Mouse (Mus musculus) CH12.LX (cell line): Measurements from ENCODE around the gene Sorbs2. TPM values are rescaled to one million over a fixed set of nuclear protein-coding genes. Genes with fewer than 3 reads are reported as not detected.

Experiments used
- DNase-seq: peaks from one replicate; pipeline ENCODE4 v3.0.0-alpha.2; 2013; ENCODE audit errors: extremely low read depth
- H3K27ac ChIP-seq: 2 replicates; pipeline ENCODE4 v1.5.1; 2012; ENCODE audit warnings: low read depth, mild to moderate bottlenecking, control low read depth, moderate library complexity; ENCODE audit not compliant: insufficient read depth
- H3K27me3 ChIP-seq: replicated peaks from 2 replicates; pipeline ENCODE3; 2012; ENCODE audit warnings: inconsistent platforms
- H3K36me3 ChIP-seq, 2 experiments: replicated peaks in 1 of 2; 2 replicates each; pipeline versions ENCODE3 to v1.6.1; 2012; ENCODE audit warnings: inconsistent platforms in 1 of 2, low read length in 1 of 2, mild to moderate bottlenecking in 1 of 2, mixed read lengths in 1 of 2, moderate library complexity in 1 of 2; ENCODE audit not compliant: control insufficient read depth in 1 of 2, insufficient read depth in 1 of 2
- H3K4me1 ChIP-seq, 2 experiments: 2 replicates each; pipeline ENCODE4 v1.6.1; 2012; ENCODE audit warnings: inconsistent platforms in 1 of 2, moderate library complexity in 1 of 2; ENCODE audit not compliant: insufficient read depth in 2 of 2, control insufficient read depth in 1 of 2
- H3K4me2 ChIP-seq: 2 replicates; pipeline ENCODE4 v1.6.1; 2012; ENCODE audit warnings: low read depth, mild to moderate bottlenecking, control low read depth; ENCODE audit not compliant: poor library complexity, insufficient read depth, severe bottlenecking
- H3K4me3 ChIP-seq, 3 experiments: fragments of 150-350 bp in 1 of 3; sonication (generic) in 1 of 3; replicated peaks in 1 of 3; 2 replicates each; pipeline versions ENCODE3 to v1.5.1; 2011 to 2012; ENCODE audit warnings: low read depth in 2 of 3, low read length in 2 of 3, mild to moderate bottlenecking in 2 of 3, moderate library complexity in 2 of 3, control low read depth in 1 of 3, improper control_type of control experiment in 1 of 3, inconsistent platforms in 1 of 3, mixed read lengths in 1 of 3; ENCODE audit not compliant: poor library complexity in 1 of 3
- H3K79me2 ChIP-seq: replicated peaks from 2 replicates; pipeline ENCODE4 v1.6.1; 2012; ENCODE audit warnings: mild to moderate bottlenecking, moderate library complexity; ENCODE audit not compliant: control insufficient read depth, poor library complexity, insufficient read depth, severe bottlenecking; ENCODE audit errors: extremely low read depth
- H3K9ac ChIP-seq: 2 replicates; pipeline ENCODE4 v1.6.1; 2012; ENCODE audit warnings: low read depth, mild to moderate bottlenecking, control low read depth, moderate library complexity; ENCODE audit not compliant: insufficient read depth
- H3K9me3 ChIP-seq: replicated peaks from 2 replicates; pipeline ENCODE3; 2012; ENCODE audit warnings: low read length, inconsistent platforms, mixed read lengths
- CHD1 ChIP-seq: IDR thresholded peaks from 2 replicates; pipeline ENCODE4 v1.6.1; 2012; ENCODE audit warnings: low read depth, low read length, improper control_type of control experiment, inconsistent platforms
- CTCF ChIP-seq, 2 experiments: IDR thresholded peaks in 1 of 2; conservative IDR thresholded peaks in 1 of 2; 2 replicates each; pipeline ENCODE4 v1.5.1; 2011 to 2012; ENCODE audit warnings: low read depth in 2 of 2, low read length in 2 of 2, improper control_type of control experiment in 1 of 2, inconsistent platforms in 1 of 2, mild to moderate bottlenecking in 1 of 2, moderate library complexity in 1 of 2
- EP300 ChIP-seq: IDR thresholded peaks from 2 replicates; pipeline ENCODE4 v1.6.1; 2011; ENCODE audit warnings: low read length, improper control_type of control experiment
- HCFC1 ChIP-seq: IDR thresholded peaks from 2 replicates; pipeline ENCODE4 v1.6.1; 2012; ENCODE audit warnings: low read depth, mild to moderate bottlenecking, inconsistent platforms, low read length, improper control_type of control experiment
- IRF4 ChIP-seq: IDR thresholded peaks from 2 replicates; pipeline ENCODE4 v1.6.1; 2014; ENCODE audit warnings: low read depth, mild to moderate bottlenecking, inconsistent platforms, low read length, improper control_type of control experiment
- JUN ChIP-seq: IDR thresholded peaks from 2 replicates; pipeline ENCODE4 v1.6.1; 2011; ENCODE audit warnings: low read depth, mild to moderate bottlenecking, low read length, improper control_type of control experiment, moderate library complexity; ENCODE audit not compliant: insufficient read depth
- JUND ChIP-seq: conservative IDR thresholded peaks from 2 replicates; pipeline ENCODE4 v1.6.1; 2011; ENCODE audit warnings: low read depth, low read length, improper control_type of control experiment
- KAT2A ChIP-seq: IDR thresholded peaks from 2 replicates; pipeline ENCODE4 v1.6.1; 2012; ENCODE audit warnings: low read length, improper control_type of control experiment, inconsistent platforms; ENCODE audit not compliant: insufficient replicate concordance
- MAFK ChIP-seq: IDR thresholded peaks from 2 replicates; pipeline ENCODE4 v1.6.1; 2011; ENCODE audit warnings: low read length, improper control_type of control experiment; ENCODE audit not compliant: insufficient replicate concordance
- MAX ChIP-seq: IDR thresholded peaks from 2 replicates; pipeline ENCODE4 v1.6.1; 2011; ENCODE audit warnings: low read length, improper control_type of control experiment
- MAZ ChIP-seq: IDR thresholded peaks from 2 replicates; pipeline ENCODE4 v1.6.1; 2012; ENCODE audit warnings: low read depth, mild to moderate bottlenecking, inconsistent platforms, low read length, improper control_type of control experiment, moderate library complexity
- MYC ChIP-seq: IDR thresholded peaks from 2 replicates; pipeline ENCODE4 v1.6.1; 2011; ENCODE audit warnings: low read depth, mild to moderate bottlenecking, improper control_type of control experiment, low read length
- NELFE ChIP-seq: IDR thresholded peaks from 2 replicates; pipeline ENCODE4 v1.6.1; 2011; ENCODE audit warnings: low read depth, low read length, improper control_type of control experiment
- POLR2A ChIP-seq: IDR thresholded peaks from 2 replicates; pipeline ENCODE4 v1.6.1; 2011; ENCODE audit warnings: low read depth, mild to moderate bottlenecking, improper control_type of control experiment, low read length
- POLR2AphosphoS2 ChIP-seq: IDR thresholded peaks from 2 replicates; pipeline ENCODE4 v1.6.1; 2011; ENCODE audit warnings: low read depth, low read length, improper control_type of control experiment
- RCOR1 ChIP-seq: conservative IDR thresholded peaks from 2 replicates; pipeline ENCODE4 v1.6.1; 2012; ENCODE audit warnings: low read depth, mild to moderate bottlenecking, inconsistent platforms, low read length, improper control_type of control experiment
- SIN3A ChIP-seq: IDR thresholded peaks from 2 replicates; pipeline ENCODE4 v1.6.1; 2012; ENCODE audit warnings: low read length, improper control_type of control experiment, inconsistent platforms
- TBP ChIP-seq: conservative IDR thresholded peaks from 2 replicates; pipeline ENCODE4 v1.6.1; 2011; ENCODE audit warnings: low read depth, low read length, improper control_type of control experiment
- TCF12 ChIP-seq: IDR thresholded peaks from 2 replicates; pipeline ENCODE4 v1.6.1; 2014; ENCODE audit warnings: low read depth, mild to moderate bottlenecking, inconsistent platforms, low read length, improper control_type of control experiment
- UBTF ChIP-seq: IDR thresholded peaks from 2 replicates; pipeline ENCODE4 v1.6.1; 2012; ENCODE audit warnings: low read depth, mild to moderate bottlenecking, inconsistent platforms, low read length, improper control_type of control experiment, moderate library complexity
- USF2 ChIP-seq: conservative IDR thresholded peaks from 2 replicates; pipeline ENCODE4 v1.6.1; 2011; ENCODE audit warnings: low read depth, low read length, improper control_type of control experiment
- ZC3H11A ChIP-seq: IDR thresholded peaks from 2 replicates; pipeline ENCODE4 v1.6.1; 2012; ENCODE audit warnings: low read depth, mild to moderate bottlenecking, inconsistent platforms, low read length, improper control_type of control experiment
- ZKSCAN1 ChIP-seq: IDR thresholded peaks from 2 replicates; pipeline ENCODE4 v1.6.1; 2012; ENCODE audit warnings: low read depth, inconsistent platforms, low read length, improper control_type of control experiment, borderline replicate concordance
- ZMIZ1 ChIP-seq: IDR thresholded peaks from 2 replicates; pipeline ENCODE4 v1.6.1; 2012; ENCODE audit warnings: low read depth, mild to moderate bottlenecking, inconsistent platforms, low read length, improper control_type of control experiment
- ZNF384 ChIP-seq: IDR thresholded peaks from 2 replicates; pipeline ENCODE4 v1.6.1; 2012; ENCODE audit warnings: low read depth, low read length, improper control_type of control experiment, inconsistent platforms
- dilution Hi-C: fragments of 300-500 bp; cut with MboI; formaldehyde crosslinking; loops from 2 replicates; pipeline ENCODE4 v1.14.3; 2020; ENCODE audit warnings: low sequenced_read_pairs; ENCODE audit not compliant: extremely low pct_unique_long_range_greater_than_20kb, extremely low pct_ligation_motif_present
- in situ Hi-C: fragments of 300-500 bp; cut with MboI; formaldehyde crosslinking; loops from 3 replicates; pipeline ENCODE4 v1.14.3; 2019; ENCODE audit warnings: low sequenced_read_pairs, low pct_ligation_motif_present, low pct_unique_long_range_greater_than_20kb, mixed read lengths
- polyA plus RNA-seq: library from polyadenylated mRNA; unstranded; fragments of >175 nt; gene quantifications from 2 replicates; pipeline ENCODE4 v1.2.1, GENCODE M21; 2012; ENCODE audit warnings: low read depth; ENCODE audit not compliant: insufficient read length
- total RNA-seq, 2 experiments: library from RNA; depleted of rRNA; stranded (reverse); fragments of 300-350 nt in 1 of 2; fragments of >200 nt in 1 of 2; gene quantifications; 2 replicates each; pipeline ENCODE4 v1.2.3; 2012 to 2014

Gene Sorbs2
- total and polyA plus RNA-seq, 3 experiments = not detected

- Histone ChIP-seq H3K4me3 (no peak overlapping the region), H3K9ac (no peak overlapping the region), H3K27ac (no peak overlapping the region), H3K79me2 (no peaks in the 10 kb centered on the region), H3K4me2 (no peak overlapping the region), H3K27me3 (no peaks in the 10 kb centered on the region), H3K9me3 (no peaks in the 10 kb centered on the region), H3K36me3 (no peaks in the 10 kb centered on the region), H3K4me1 (no peaks in the 10 kb centered on the region)
- dilution Hi-C loops = no loop called here
- in situ Hi-C loops = no loop called here
- DNase-seq = no peak
- TF ChIP-seq MAZ (no peak), KAT2A (no peak), MAX (no peak), POLR2A (no peak), ZNF384 (no peak), ZC3H11A (no peak), JUND (no peak), NELFE (no peak)
Measured at GRCm38 (mm10) chr8:45570117-45570516, 62.5 kb downstream of the Sorbs2 start.

GRCm38 (mm10) chr8:45579714-45580543, 72.3 kb downstream of the Sorbs2 start:
- H3K36me3 ChIP-seq = no peaks in the 10 kb centered on the region
- no peak for TF ChIP-seq MYC
- no peak for TF ChIP-seq HCFC1
- no peak for TF ChIP-seq JUN
- no peak for TF ChIP-seq KAT2A
- TF ChIP-seq CHD1 = no peak
- TF ChIP-seq TCF12 = no peak
- no peak for TF ChIP-seq MAX
- no peak for TF ChIP-seq MAFK
- no peak overlapping the region for H3K9ac ChIP-seq
- DNase-seq = no peak
- no peaks in the 10 kb centered on the region for H3K27me3 ChIP-seq
- H3K9me3 ChIP-seq = no peaks in the 10 kb centered on the region
- in situ Hi-C loops = no loop called here
- H3K4me2 ChIP-seq = no peak overlapping the region
- no peak overlapping the region for H3K4me3 ChIP-seq
- no peak overlapping the region for H3K27ac ChIP-seq
- H3K79me2 ChIP-seq = no peaks in the 10 kb centered on the region
- H3K4me1 ChIP-seq = no peaks in the 10 kb centered on the region
- dilution Hi-C loops = no loop called here

GRCm38 (mm10) chr8:45580544-45580866, 72.9 kb downstream of the Sorbs2 start:
- dilution Hi-C loops = no loop called here

More at GRCm38 (mm10) chr8:45580544-45580866, 72.9 kb downstream of the Sorbs2 start:
- no peak overlapping the region for H3K27ac ChIP-seq
- no peak for TF ChIP-seq JUN
- TF ChIP-seq POLR2A = no peak
- TF ChIP-seq UBTF = no peak
- TF ChIP-seq CTCF (conservative IDR thresholded peaks at IDR 0.05 in 1 of 2, IDR thresholded peaks at IDR 0.05 in 1 of 2; ENCODE audit: low read depth in 2 of 2, low read length in 2 of 2) = no peak
- TF ChIP-seq TBP = no peak
- TF ChIP-seq SIN3A = no peak
- TF ChIP-seq ZKSCAN1 = no peak
- no peak for TF ChIP-seq ZMIZ1
- TF ChIP-seq USF2 = no peak
- TF ChIP-seq IRF4 = no peak
- TF ChIP-seq MAX = no peak
- TF ChIP-seq NELFE = no peak
- no peak for TF ChIP-seq POLR2AphosphoS2
- no peak for TF ChIP-seq EP300
- TF ChIP-seq RCOR1 = no peak
- TF ChIP-seq, all 38 proteins: peak for 0
- DNase-seq = no peak
- Histone ChIP-seq H3K4me3 (no peak overlapping the region), H3K79me2 (no peaks in the 10 kb centered on the region), H3K4me2 (no peak overlapping the region), H3K4me1 (no peaks in the 10 kb centered on the region), H3K9me3 (no peaks in the 10 kb centered on the region), H3K27me3 (no peaks in the 10 kb centered on the region), H3K9ac (no peak overlapping the region), H3K36me3 (no peaks in the 10 kb centered on the region)
- in situ Hi-C loops = no loop called here
